Mouse (Mus musculus) liver, embryonic 14.5 days (tissue): Measurements from ENCODE around the gene Tmem143. TPM values are rescaled to one million over a fixed set of nuclear protein-coding genes. Genes with fewer than 3 reads are reported as not detected.
"Not testable (repeated sequence)": the region's sequence is repeated elsewhere in the genome, so short reads cannot be mapped to it uniquely, and the experiment has no call there.

Experiments used
- ATAC-seq: fragments of 200-750 bp; cut with Nextera tagmentation; 2 replicates; pipeline ENCODE4 v1.8.0; 2017; ENCODE audit warnings: moderate number of reproducible peaks, mild to moderate bottlenecking, moderate library complexity; ENCODE audit not compliant: insufficient read depth
- DNase-seq, 3 experiments: peaks; one replicate each; pipeline ENCODE4 v3.0.0-alpha.2; 2012 to 2013; ENCODE audit warnings: low read depth in 3 of 3, low spot score in 3 of 3
- H3K27ac ChIP-seq: fragments of 300-500 bp; sonication (generic); 2 replicates; pipeline ENCODE4 v1.5.1; 2014; ENCODE audit warnings: moderate library complexity, mild to moderate bottlenecking, control low read depth, inconsistent platforms
- H3K27me3 ChIP-seq: fragments of 300-500 bp; sonication (generic); 2 replicates; pipeline ENCODE4 v1.6.1; 2014; ENCODE audit warnings: mild to moderate bottlenecking, low read length, moderate library complexity; ENCODE audit not compliant: control insufficient read depth, insufficient read depth
- H3K36me3 ChIP-seq: fragments of 300-500 bp; sonication (generic); replicated peaks from 2 replicates; pipeline ENCODE4 v1.6.1; 2014; ENCODE audit warnings: low read depth; ENCODE audit not compliant: control insufficient read depth, insufficient read depth
- H3K4me1 ChIP-seq, 2 experiments: fragments of 200-500 bp in 1 of 2; fragments of 300-500 bp in 1 of 2; sonication (generic) in 1 of 2; replicated peaks; 2 replicates each; pipeline ENCODE4 v1.6.1; 2012 to 2014; ENCODE audit warnings: antibody characterized with exemption in 1 of 2, inconsistent platforms in 1 of 2, low read length in 1 of 2; ENCODE audit not compliant: control insufficient read depth in 2 of 2, insufficient read depth in 2 of 2
- H3K4me2 ChIP-seq: fragments of 300-500 bp; sonication (generic); 2 replicates; pipeline ENCODE4 v1.6.1; 2014; ENCODE audit warnings: low read depth, mild to moderate bottlenecking, control low read depth, moderate library complexity
- H3K4me3 ChIP-seq, 2 experiments: fragments of 200-500 bp in 1 of 2; fragments of 300-500 bp in 1 of 2; sonication (generic) in 1 of 2; 2 replicates each; pipeline ENCODE4 v1.5.1; 2012 to 2014; ENCODE audit warnings: low read depth in 2 of 2, low read length in 2 of 2, mild to moderate bottlenecking in 2 of 2, control low read depth in 1 of 2, inconsistent platforms in 1 of 2, moderate library complexity in 1 of 2; ENCODE audit not compliant: insufficient read depth in 1 of 2
- H3K9ac ChIP-seq: fragments of 300-500 bp; sonication (generic); replicated peaks from 2 replicates; pipeline ENCODE4 v1.6.1; 2014; ENCODE audit warnings: mild to moderate bottlenecking, control low read depth, moderate library complexity
- H3K9me3 ChIP-seq: fragments of 300-500 bp; sonication (generic); 2 replicates; pipeline ENCODE4 v1.6.1; 2016; ENCODE audit warnings: low read length, mixed read lengths; ENCODE audit not compliant: control insufficient read depth
- CTCF ChIP-seq: IDR thresholded peaks from 2 replicates; pipeline ENCODE4 v1.5.1; 2016; ENCODE audit warnings: antibody characterized with exemption, low read depth, control low read depth
- EP300 ChIP-seq: IDR thresholded peaks from 2 replicates; pipeline ENCODE4 v1.6.1; 2016; ENCODE audit warnings: antibody characterized with exemption, low read depth
- WGBS: fragments of 180-500 bp; shearing (Covaris S2); extraction: QIAGEN DNeasy Blood & Tissue Kit; methylation state at CpG from one replicate; pipeline ENCODE4 v1.1.7; 2014; ENCODE audit not compliant: insufficient replicate concordance; 5-methylcytosine and 5-hydroxymethylcytosine counted together
- polyA plus RNA-seq, 2 experiments: library from polyadenylated mRNA; depleted of rRNA in 1 of 2; stranded (reverse) in 1 of 2; unstranded in 1 of 2; fragments of >200 nt; fragmentation: Nextera tagmentation in 1 of 2; extraction: Ambion mirVana in 1 of 2; gene quantifications; 2 replicates each; pipeline versions ENCODE4 v1.2.1 to v1.2.3; 2012 to 2014

Tmem143 gene
- polyA plus RNA-seq, 2 experiments: 2.4 to 8.6 TPM

DNA sequence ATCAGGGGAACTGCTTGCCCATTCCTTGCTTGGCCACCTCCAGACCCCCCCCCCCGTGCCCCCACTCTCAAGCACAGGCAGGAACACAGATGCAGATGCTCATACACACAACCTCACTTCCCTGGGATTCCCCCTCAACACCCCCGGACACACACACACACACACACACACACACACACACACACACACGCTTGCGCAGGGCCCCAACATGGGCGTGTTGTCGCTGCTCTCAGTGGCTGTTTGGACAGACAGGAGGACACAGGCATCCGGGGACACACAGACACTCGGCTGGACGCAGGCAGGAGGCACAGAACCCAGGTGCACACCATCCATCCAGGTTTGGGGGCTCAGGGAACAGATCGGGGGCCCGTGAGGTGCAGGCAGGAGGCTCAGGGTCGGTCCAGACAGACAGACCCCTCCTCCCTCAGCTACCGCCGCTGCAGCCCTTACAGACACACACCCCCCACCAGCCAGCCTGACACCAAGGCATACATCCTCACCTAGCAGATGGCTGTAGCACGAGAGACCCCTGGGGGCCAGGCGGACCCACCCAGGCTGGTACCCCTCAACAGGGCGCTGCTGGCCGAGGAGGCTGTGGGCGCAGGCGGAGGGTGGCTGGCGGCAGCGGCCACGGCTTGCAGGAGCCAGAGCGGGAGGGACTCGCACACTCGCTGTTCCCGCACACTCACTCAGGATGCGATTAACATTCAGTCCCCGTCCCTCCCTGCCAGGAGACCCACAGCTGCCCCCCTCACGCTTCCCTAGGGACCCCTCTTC, 26.3 kb upstream of the Tmem143 start:
- peaks cover 62% of the 10 kb centered on the region for H3K27me3 ChIP-seq

DNA sequence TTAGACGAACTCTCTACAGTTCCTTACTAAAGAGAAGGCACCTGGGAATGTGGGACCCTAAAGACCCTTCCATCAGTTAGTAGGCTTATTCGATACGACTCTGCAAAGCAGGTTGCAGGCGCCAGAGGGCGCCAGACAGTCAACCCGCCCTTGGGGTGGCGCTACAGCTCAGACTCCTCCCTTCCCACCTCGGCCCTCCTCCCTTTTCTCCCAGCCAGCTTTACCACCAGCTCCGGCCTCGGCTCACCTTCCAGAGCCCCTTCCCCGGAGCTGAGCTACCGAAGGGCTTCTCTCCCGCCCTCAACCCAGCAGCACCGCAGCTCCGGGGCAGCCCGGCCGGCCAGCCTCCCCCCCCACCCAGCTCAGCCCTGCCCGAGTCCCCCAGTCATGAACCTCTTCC, 24.1 kb upstream of the Tmem143 start, which contains the start of gene Kdelr1:
Kdelr1 (plus strand) TSS at position 149 of the 400 bp plus-strand sequence.
- peaks cover 0 to 8% of the 10 kb centered on the region in 2 experiments; a peak in 2 of 4 replicates for H3K4me1 ChIP-seq
- peaks cover 46% of the 10 kb centered on the region for H3K27me3 ChIP-seq
- H3K4me2 ChIP-seq: peak within 1 kb of the TSS; percentile 98
- peak; percentile 73 to 76 (median 75) for DNase-seq
- ATAC-seq: peak; percentile 82
- peak within 1 kb of the TSS; percentile 97 for H3K9ac ChIP-seq
- WGBS: under 1% methylated on average over 18 of the region's 18 CpGs
- peaks cover 26% of the 10 kb centered on the region for H3K36me3 ChIP-seq
- H3K27ac ChIP-seq: peak within 1 kb of the TSS; percentile 80
- no peak for TF ChIP-seq EP300
- peak; percentile 98 for TF ChIP-seq CTCF
- H3K4me3 ChIP-seq: peak within 1 kb of the TSS; percentile 78 to 94
- no peaks in the 10 kb centered on the region for H3K9me3 ChIP-seq

More for the DNA sequence above, 26.3 kb upstream of the Tmem143 start:
- no peak for TF ChIP-seq EP300
- no peak for TF ChIP-seq CTCF
- Histone ChIP-seq H3K36me3 (peaks cover 8% of the 10 kb centered on the region), H3K4me3 (no peak overlapping the region), H3K4me1 (peaks cover 0 to 11% of the 10 kb centered on the region in 2 experiments; a peak in 2 of 4 replicates), H3K9me3 (no peaks in the 10 kb centered on the region), H3K9ac (no peak overlapping the region), H3K4me2 (no peak overlapping the region), H3K27ac (no peak overlapping the region)
- WGBS: 3% methylated on average over 30 of the region's 30 CpGs
- DNase-seq (no peak), ATAC-seq (no peak)

DNA sequence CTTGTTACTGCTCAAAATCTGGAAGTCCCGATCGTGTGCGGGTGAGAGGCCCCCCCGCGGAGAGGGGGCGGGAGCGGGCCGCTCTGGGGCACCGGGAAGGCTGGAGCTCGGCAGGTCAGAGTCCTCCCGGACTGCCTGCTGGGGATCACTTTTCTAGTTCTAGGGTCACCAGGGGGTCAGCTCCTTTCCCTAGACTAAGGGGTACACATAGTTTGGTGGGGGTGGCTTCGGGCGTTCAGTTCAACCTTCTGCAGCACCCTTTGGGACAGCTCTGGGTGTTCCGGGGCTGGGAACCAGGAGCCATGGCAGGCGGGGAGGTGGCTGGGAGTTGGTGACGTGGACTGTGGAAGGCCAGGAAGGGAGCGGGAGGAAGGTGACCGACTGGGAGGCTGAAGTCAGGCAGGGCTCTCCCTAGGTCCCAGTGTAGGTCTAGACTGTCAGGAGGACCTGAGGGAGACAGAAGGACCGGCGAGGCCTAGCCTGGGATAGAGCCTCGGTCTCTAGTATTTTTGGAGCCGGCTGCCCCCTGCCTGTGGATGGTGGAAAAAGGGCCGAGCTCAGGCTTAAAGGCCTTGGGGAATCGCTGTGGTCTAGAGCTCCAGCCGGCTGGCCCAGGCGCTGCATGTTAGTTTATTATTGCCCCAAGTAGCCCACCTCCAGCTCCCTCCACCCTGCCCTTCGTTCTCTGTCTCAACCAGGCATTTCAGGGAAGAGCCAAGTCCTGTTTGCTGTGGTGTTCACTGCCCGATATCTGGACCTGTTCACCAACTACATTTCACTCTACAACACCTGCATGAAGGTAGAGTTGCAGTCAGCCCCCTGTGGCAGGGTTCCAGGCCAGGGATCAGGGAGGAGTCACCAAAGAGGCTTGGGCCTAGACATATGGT, 23.4 kb upstream of the Tmem143 start:
- TF ChIP-seq CTCF (peak; percentile 55), EP300 (no peak)
- H3K9ac ChIP-seq: peak overlapping the region; percentile 97
- peaks cover 39% of the 10 kb centered on the region for H3K27me3 ChIP-seq
- H3K27ac ChIP-seq: peak overlapping the region; percentile 80
- no peaks in the 10 kb centered on the region for H3K9me3 ChIP-seq
- DNase-seq (peak in 2 of 3 experiments; percentile 35 to 44), ATAC-seq (peak; percentile 73)
- H3K36me3 ChIP-seq: peaks cover 30% of the 10 kb centered on the region
- 2% methylated on average over 28 of the region's 28 CpGs for WGBS
- H3K4me3 ChIP-seq: peak overlapping the region; percentile 78 to 94
- H3K4me1 ChIP-seq: peaks cover 0 to 8% of the 10 kb centered on the region in 2 experiments; a peak in 2 of 4 replicates
- peak overlapping the region; percentile 98 for H3K4me2 ChIP-seq

DNA sequence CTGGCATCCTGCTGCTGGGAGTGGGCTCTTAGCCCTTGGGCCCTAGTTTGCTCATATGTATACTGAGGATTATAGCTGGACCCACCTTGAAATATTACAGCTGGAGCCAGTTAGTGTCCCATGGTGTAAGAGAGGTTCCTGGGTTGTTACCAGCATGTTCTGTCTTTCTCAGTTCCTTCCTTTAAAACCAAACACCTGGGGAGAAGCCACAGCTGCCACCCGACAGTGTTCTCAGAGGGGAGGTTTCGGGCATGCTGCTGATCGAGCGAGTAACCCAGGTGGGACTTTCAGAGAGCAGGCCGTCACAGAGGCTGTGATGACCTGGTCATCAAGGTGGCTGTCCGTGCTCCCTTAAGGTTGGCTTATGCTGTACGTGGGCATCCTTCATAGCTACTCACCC, 19.8 kb upstream of the Tmem143 start:
- DNase-seq (no peak), ATAC-seq (no peak)
- Histone ChIP-seq H3K9ac (no peak overlapping the region), H3K9me3 (no peaks in the 10 kb centered on the region), H3K36me3 (peaks cover 51% of the 10 kb centered on the region), H3K27me3 (peaks cover 3% of the 10 kb centered on the region), H3K4me1 (peaks cover 0 to 8% of the 10 kb centered on the region in 2 experiments; a peak in 2 of 4 replicates), H3K4me2 (no peak overlapping the region), H3K4me3 (no peak overlapping the region), H3K27ac (no peak overlapping the region)
- TF ChIP-seq CTCF: no peak
- TF ChIP-seq EP300: no peak
- WGBS: 86% methylated on average over 7 of the region's 7 CpGs

DNA sequence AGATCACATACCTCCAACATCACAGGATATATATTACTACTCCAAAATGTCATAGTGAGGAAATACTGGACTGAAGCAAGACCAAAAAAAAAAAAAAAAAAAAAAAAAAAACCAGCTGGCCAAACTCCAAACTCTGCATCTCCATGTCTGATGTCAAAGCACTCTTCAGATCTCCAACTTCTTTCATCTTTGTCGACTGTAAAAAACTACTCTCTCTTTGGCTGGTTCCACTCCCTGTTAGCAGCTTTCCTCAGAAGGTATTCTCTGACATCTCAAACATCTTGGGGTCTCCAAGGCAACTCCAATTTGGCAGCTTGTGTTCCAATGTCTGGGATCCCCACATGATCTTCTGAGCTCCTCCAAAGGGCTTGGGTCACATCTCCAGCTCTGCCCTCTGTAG, 18.5 kb upstream of the Tmem143 start, which contains the start of gene Grin2d:
Grin2d (minus strand) TSS at position 101 of the 400 bp plus-strand sequence.
- WGBS: 70% methylated on average over 1 of the region's 1 CpGs
- ATAC-seq, H3K9me3 ChIP-seq: not testable (repeated sequence)

More for the DNA sequence above, 18.5 kb upstream of the Tmem143 start, which contains the start of gene Grin2d:
- not testable (repeated sequence) for H3K9ac ChIP-seq, DNase-seq, H3K27ac ChIP-seq, H3K4me2 ChIP-seq, H3K27me3 ChIP-seq, H3K4me1 ChIP-seq, H3K4me3 ChIP-seq
- H3K36me3 ChIP-seq: peaks cover 61% of the 10 kb centered on the region
